Mouse (Mus musculus) heart, embryonic 13.5 days (tissue): Measurements from ENCODE around the gene Gemin7. TPM values are rescaled to one million over a fixed set of nuclear protein-coding genes. Genes with fewer than 3 reads are reported as not detected.
A peak's percentile ranks its signal among the peaks of the same experiment; 100 is the strongest.

Experiments used
- ATAC-seq: fragments of 200-750 bp; cut with Nextera tagmentation; 2 replicates; pipeline ENCODE4 v1.8.0; 2017; ENCODE audit warnings: moderate TSS enrichment; ENCODE audit not compliant: insufficient number of reproducible peaks, low FRiP score, low TSS enrichment; ENCODE audit errors: extremely low read depth
- H3K27ac ChIP-seq: fragments of 300-500 bp; sonication (generic); replicated peaks from 2 replicates; pipeline ENCODE4 v1.5.1; 2015; ENCODE audit warnings: moderate library complexity, mild to moderate bottlenecking, inconsistent platforms
- H3K27me3 ChIP-seq: fragments of 300-500 bp; sonication (generic); replicated peaks from 2 replicates; pipeline ENCODE4 v1.6.1; 2015; ENCODE audit warnings: mild to moderate bottlenecking, inconsistent platforms
- H3K36me3 ChIP-seq: fragments of 300-500 bp; sonication (generic); 2 replicates; pipeline ENCODE4 v1.6.1; 2015; ENCODE audit warnings: mild to moderate bottlenecking, inconsistent platforms
- H3K4me1 ChIP-seq: fragments of 300-500 bp; sonication (generic); 2 replicates; pipeline ENCODE4 v1.6.1; 2015; ENCODE audit warnings: inconsistent platforms
- H3K4me2 ChIP-seq: fragments of 300-500 bp; sonication (generic); 2 replicates; pipeline ENCODE4 v1.6.1; 2015; ENCODE audit warnings: inconsistent platforms, mild to moderate bottlenecking, moderate library complexity
- H3K4me3 ChIP-seq: fragments of 300-500 bp; sonication (generic); 2 replicates; pipeline ENCODE4 v1.5.1; 2015; ENCODE audit warnings: moderate library complexity, mild to moderate bottlenecking, inconsistent platforms
- H3K9ac ChIP-seq: fragments of 300-500 bp; sonication (generic); 2 replicates; pipeline ENCODE4 v1.6.1; 2015; ENCODE audit warnings: inconsistent platforms, mild to moderate bottlenecking, moderate library complexity
- H3K9me3 ChIP-seq: fragments of 300-500 bp; sonication (generic); 2 replicates; pipeline ENCODE4 v1.6.1; 2016; ENCODE audit warnings: inconsistent platforms
- WGBS: fragments of 180-500 bp; shearing (Covaris S2); methylation state at CpG from one replicate; pipeline ENCODE4 v1.1.7; 2015; ENCODE audit warnings: mixed read lengths; 5-methylcytosine and 5-hydroxymethylcytosine counted together
- polyA plus RNA-seq: library from polyadenylated mRNA; unstranded; fragments of >200 nt; fragmentation: Nextera tagmentation; extraction: Ambion mirVana; gene quantifications from 2 replicates; pipeline ENCODE4 v1.2.1, GENCODE M21; 2015

Gemin7 gene
- polyA plus RNA-seq, 1 experiment from 2014 or later: 114 TPM

GRCm38 (mm10) chr7:19560491-19561260, 16.7 kb downstream of the Gemin7 start:
- H3K27me3 ChIP-seq: no peaks in the 10 kb centered on the region
- 20% methylated on average over 11 of the region's 11 CpGs for WGBS
- peak overlapping the region; percentile 98 for H3K9ac ChIP-seq
- H3K36me3 ChIP-seq: peaks cover 24% of the 10 kb centered on the region
- H3K27ac ChIP-seq: peak overlapping the region; percentile 91
- peak overlapping the region; percentile 98 for H3K4me2 ChIP-seq
- H3K4me3 ChIP-seq: peak overlapping the region; percentile 98
- H3K9me3 ChIP-seq: no peaks in the 10 kb centered on the region
- peaks cover 63% of the 10 kb centered on the region for H3K4me1 ChIP-seq
- no peak for ATAC-seq

DNA sequence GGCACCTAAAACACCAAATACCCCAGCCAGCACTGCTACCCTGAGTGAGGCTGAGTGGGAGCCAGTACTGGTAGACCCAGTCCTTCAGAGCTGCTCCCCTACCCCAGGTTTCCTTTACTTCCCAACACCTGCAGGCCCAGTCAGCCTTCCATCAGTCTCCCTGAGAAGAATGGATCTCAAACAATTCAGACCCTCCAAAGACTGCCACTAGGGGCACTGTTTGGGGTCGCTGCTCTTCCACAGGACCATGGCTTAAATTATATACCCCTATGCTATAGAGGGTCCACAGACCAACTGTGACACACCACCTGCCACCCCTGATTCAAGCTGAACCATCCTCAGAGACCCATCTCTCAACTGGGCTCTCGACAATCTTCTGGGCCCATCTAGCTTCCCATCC, 18.4 kb downstream of the Gemin7 start:
- 33% methylated on average over 2 of the region's 2 CpGs for WGBS
- Histone ChIP-seq H3K27ac (no peak overlapping the region), H3K4me1 (peaks cover 67% of the 10 kb centered on the region), H3K27me3 (no peaks in the 10 kb centered on the region), H3K4me3 (0 out of 2 replicates have a peak overlapping the region, but pooled peaks have one; percentile 98), H3K9ac (peak overlapping the region; percentile 51; the same call in 1 of the 2 replicates), H3K36me3 (peaks cover 14% of the 10 kb centered on the region), H3K4me2 (peak overlapping the region; percentile 98; the same call in 1 of the 2 replicates), H3K9me3 (no peaks in the 10 kb centered on the region)
- no peak for ATAC-seq

DNA sequence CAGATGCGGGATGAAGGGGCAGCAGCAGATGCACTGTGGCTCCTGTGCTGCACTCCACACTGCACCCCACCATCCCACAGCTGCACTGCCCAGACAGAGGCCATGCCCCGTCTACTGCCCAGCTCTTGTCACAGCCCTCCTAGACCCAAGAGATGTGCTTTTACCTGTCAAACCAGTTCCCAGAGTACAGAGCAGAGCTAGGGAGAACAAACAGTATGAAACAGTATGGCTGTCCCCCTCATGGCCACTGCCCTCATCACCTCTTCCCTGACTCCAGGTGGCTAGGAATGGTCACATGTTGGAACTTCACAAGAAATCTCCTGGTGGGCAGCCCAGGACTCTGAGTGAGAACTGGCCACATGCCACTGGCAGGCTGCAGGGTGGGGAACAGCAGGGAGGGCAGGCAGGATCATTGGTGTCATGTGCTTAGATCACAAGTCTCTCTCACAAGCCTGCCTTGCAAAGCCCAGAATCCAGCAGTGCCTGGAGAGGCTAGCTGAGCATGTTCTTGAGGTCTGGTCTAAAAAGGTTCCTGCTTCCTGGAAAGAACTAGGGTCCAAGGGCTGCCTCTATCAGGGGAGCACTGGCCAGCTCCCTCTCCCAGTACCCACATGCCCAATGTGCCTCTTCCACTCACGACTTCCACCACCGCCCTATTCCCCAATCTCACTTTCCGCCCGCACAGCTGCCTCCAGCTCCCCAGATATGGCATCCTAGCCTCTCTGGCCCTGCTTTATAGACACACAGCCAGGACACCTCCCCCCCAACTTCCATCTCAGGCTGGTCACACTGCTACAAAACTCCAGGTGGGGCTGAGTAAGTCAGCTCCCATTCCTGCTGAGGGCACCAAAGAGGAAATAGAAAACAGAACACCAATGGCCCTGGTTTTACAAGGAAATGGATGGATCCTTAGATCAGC, 19.2 kb downstream of the Gemin7 start:
- 86% methylated on average over 6 of the region's 6 CpGs for WGBS

GRCm38 (mm10) chr7:19557086-19557485, 20.3 kb downstream of the Gemin7 start:
- Histone ChIP-seq H3K4me1 (peaks cover 69% of the 10 kb centered on the region), H3K27me3 (no peaks in the 10 kb centered on the region), H3K27ac (peak overlapping the region; percentile 13; the same call in 1 of the 2 replicates), H3K36me3 (peaks cover 26% of the 10 kb centered on the region), H3K4me2 (no peak overlapping the region), H3K9ac (peak overlapping the region; percentile 34), H3K9me3 (no peaks in the 10 kb centered on the region), H3K4me3 (no peak overlapping the region)
- 86% methylated on average over 2 of the region's 2 CpGs for WGBS
- no peak for ATAC-seq

More for the DNA sequence above, 19.2 kb downstream of the Gemin7 start:
- peaks cover 18% of the 10 kb centered on the region for H3K36me3 ChIP-seq
- H3K4me3 ChIP-seq: no peak overlapping the region
- peak overlapping the region; percentile 51 for H3K9ac ChIP-seq
- no peak for ATAC-seq
- no peak overlapping the region for H3K27ac ChIP-seq
- H3K4me2 ChIP-seq: no peak overlapping the region
- no peaks in the 10 kb centered on the region for H3K9me3 ChIP-seq
- peaks cover 63% of the 10 kb centered on the region for H3K4me1 ChIP-seq
- no peaks in the 10 kb centered on the region for H3K27me3 ChIP-seq

GRCm38 (mm10) chr7:19554168-19554567, 23.2 kb downstream of the Gemin7 start:
- Histone ChIP-seq H3K9me3 (no peaks in the 10 kb centered on the region), H3K4me1 (peaks cover 51% of the 10 kb centered on the region), H3K9ac (no peak overlapping the region), H3K27ac (no peak overlapping the region), H3K4me3 (no peak overlapping the region), H3K27me3 (no peaks in the 10 kb centered on the region), H3K36me3 (peaks cover 28% of the 10 kb centered on the region), H3K4me2 (no peak overlapping the region)
- WGBS: 56% methylated on average over 1 of the region's 1 CpGs
- ATAC-seq: no peak

DNA sequence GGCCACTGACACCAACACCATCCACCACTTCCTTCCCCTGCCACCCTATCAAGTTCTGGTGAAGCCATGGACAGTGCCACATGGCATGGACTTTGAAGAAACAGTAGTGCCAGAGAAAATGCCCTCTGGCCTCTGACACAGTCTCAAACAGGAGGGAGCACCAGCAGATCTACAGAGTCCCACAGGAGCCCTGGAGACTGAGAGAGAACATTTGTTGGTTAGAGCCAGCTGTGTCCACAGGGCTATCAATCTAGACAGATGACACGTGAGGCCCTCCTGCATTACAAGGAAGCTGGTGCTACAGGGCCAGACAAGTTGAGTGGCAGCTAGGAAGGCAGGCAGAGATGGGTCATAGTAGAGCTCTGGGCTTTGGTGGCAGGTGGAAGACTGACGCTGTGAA, 25.0 kb downstream of the Gemin7 start:
- Histone ChIP-seq H3K36me3 (peaks cover 31% of the 10 kb centered on the region), H3K27ac (no peak overlapping the region), H3K9ac (peak overlapping the region; percentile 33; the same call in 1 of the 2 replicates), H3K4me3 (no peak overlapping the region), H3K4me1 (peaks cover 36% of the 10 kb centered on the region), H3K9me3 (no peaks in the 10 kb centered on the region), H3K4me2 (no peak overlapping the region), H3K27me3 (no peaks in the 10 kb centered on the region)
- WGBS: 33% methylated on average over 2 of the region's 2 CpGs
- no peak for ATAC-seq

- Histone ChIP-seq H3K4me1 (peaks cover 33% of the 10 kb centered on the region), H3K4me2 (no peak overlapping the region), H3K9ac (peak overlapping the region; percentile 19; the same call in 1 of the 2 replicates), H3K27me3 (no peaks in the 10 kb centered on the region), H3K4me3 (no peak overlapping the region), H3K36me3 (peaks cover 31% of the 10 kb centered on the region), H3K27ac (no peak overlapping the region), H3K9me3 (no peaks in the 10 kb centered on the region)
- WGBS: 89% methylated on average over 5 of the region's 5 CpGs
- ATAC-seq: no peak
These were observed 25.8 kb downstream of the Gemin7 start for GRCm38 (mm10) chr7:19551634-19552033.

GRCm38 (mm10) chr7:19549394-19549793, 28.0 kb downstream of the Gemin7 start:
- H3K4me3 ChIP-seq: no peak overlapping the region
- ATAC-seq: no peak
- H3K9me3 ChIP-seq: no peaks in the 10 kb centered on the region
- peaks cover 44% of the 10 kb centered on the region for H3K4me1 ChIP-seq
- no peaks in the 10 kb centered on the region for H3K27me3 ChIP-seq
- 77% methylated on average over 10 of the region's 10 CpGs for WGBS
- H3K27ac ChIP-seq: no peak overlapping the region
- peaks cover 24% of the 10 kb centered on the region for H3K36me3 ChIP-seq
- H3K9ac ChIP-seq: no peak overlapping the region
- no peak overlapping the region for H3K4me2 ChIP-seq

- peaks cover 49% of the 10 kb centered on the region for H3K4me1 ChIP-seq
- H3K4me2 ChIP-seq: no peak overlapping the region
- H3K36me3 ChIP-seq: peaks cover 8% of the 10 kb centered on the region; the same call in 1 of the 2 replicates
- no peaks in the 10 kb centered on the region for H3K9me3 ChIP-seq
- H3K27me3 ChIP-seq: no peaks in the 10 kb centered on the region
- no peak overlapping the region for H3K9ac ChIP-seq
- ATAC-seq: no peak
- no peak overlapping the region for H3K27ac ChIP-seq
- WGBS: 65% methylated on average over 2 of the region's 2 CpGs
- H3K4me3 ChIP-seq: no peak overlapping the region
These were observed 29.9 kb downstream of the Gemin7 start for GRCm38 (mm10) chr7:19547344-19547969.

DNA sequence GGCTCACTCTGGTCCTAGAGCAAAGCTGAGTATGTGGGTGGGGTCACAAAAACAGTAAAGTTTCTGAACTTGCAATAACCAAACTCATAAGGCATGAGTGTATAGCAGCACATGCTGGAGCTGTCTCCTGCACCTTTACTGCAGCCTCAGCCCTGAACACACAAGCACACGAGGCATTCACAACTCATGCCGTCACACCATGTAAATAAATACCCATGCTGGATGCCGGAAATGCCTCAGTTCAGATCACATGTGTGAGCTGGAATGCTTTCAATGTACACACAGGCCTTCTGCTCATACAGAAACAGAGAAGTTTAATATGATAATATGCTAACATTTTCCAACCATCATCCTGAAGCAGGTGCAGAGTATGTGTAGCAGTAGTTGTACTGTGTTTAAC, 31.4 kb downstream of the Gemin7 start:
- WGBS: 36% methylated on average over 3 of the region's 3 CpGs
- Histone ChIP-seq H3K9me3 (no peaks in the 10 kb centered on the region), H3K27me3 (no peaks in the 10 kb centered on the region), H3K4me3 (no peak overlapping the region), H3K36me3 (0 out of 2 replicates have a peak, but pooled peaks cover 3% of the 10 kb centered on the region), H3K4me1 (peaks cover 56% of the 10 kb centered on the region), H3K4me2 (no peak overlapping the region), H3K27ac (no peak overlapping the region), H3K9ac (no peak overlapping the region)
- ATAC-seq: no peak

- ATAC-seq: no peak
- H3K27ac ChIP-seq: no peak overlapping the region
- no peaks in the 10 kb centered on the region for H3K9me3 ChIP-seq
- 0 out of 2 replicates have a peak, but pooled peaks cover 4% of the 10 kb centered on the region for H3K36me3 ChIP-seq
- H3K9ac ChIP-seq: no peak overlapping the region; the same call in 1 of the 2 replicates
- H3K27me3 ChIP-seq: no peaks in the 10 kb centered on the region
- no peak overlapping the region for H3K4me3 ChIP-seq
- H3K4me2 ChIP-seq: no peak overlapping the region
- H3K4me1 ChIP-seq: peaks cover 60% of the 10 kb centered on the region
- WGBS: 38% methylated on average over 6 of the region's 6 CpGs
These were observed 33.8 kb downstream of the Gemin7 start for GRCm38 (mm10) chr7:19543584-19543983.
